Mouse (Mus musculus) spleen, adult 2 months (tissue): ENCODE results near the gene Pinlyp. TPM values are rescaled to one million over a fixed set of nuclear protein-coding genes. Genes with fewer than 3 reads are reported as not detected.

Source experiments
- DNase-seq, 2 experiments: peaks; one replicate each; pipeline versions ENCODE4 v3.0.0 to v3.0.0-alpha.2; 2012 to 2021; ENCODE audit warnings: low spot score in 2 of 2, low read depth in 1 of 2
- H3K27ac ChIP-seq: fragments of 200-500 bp; 2 replicates; pipeline ENCODE4 v1.5.1; 2012; ENCODE audit warnings: low read length, inconsistent platforms; ENCODE audit not compliant: insufficient read depth
- H3K27me3 ChIP-seq: fragments of 200-500 bp; 2 replicates; pipeline ENCODE4 v1.6.1; 2012; ENCODE audit warnings: mild to moderate bottlenecking, moderate library complexity, low read length, inconsistent platforms; ENCODE audit not compliant: control insufficient read depth, insufficient read depth
- H3K36me3 ChIP-seq: fragments of 200-500 bp; 2 replicates; pipeline ENCODE4 v1.6.1; 2012; ENCODE audit warnings: mild to moderate bottlenecking, low read length, inconsistent platforms; ENCODE audit not compliant: control insufficient read depth, insufficient read depth
- H3K4me1 ChIP-seq: fragments of 200-500 bp; 2 replicates; pipeline ENCODE4 v1.6.1; 2011; ENCODE audit warnings: inconsistent platforms; ENCODE audit not compliant: control insufficient read depth, insufficient read depth, insufficient read length
- H3K4me3 ChIP-seq: fragments of 200-500 bp; 2 replicates; pipeline ENCODE4 v1.5.1; 2011; ENCODE audit warnings: mild to moderate bottlenecking, inconsistent platforms; ENCODE audit not compliant: insufficient read depth, insufficient read length; ENCODE audit errors: extremely low read depth
- CTCF ChIP-seq: fragments of 200-500 bp; IDR thresholded peaks from 2 replicates; pipeline ENCODE4 v1.5.1; 2011; ENCODE audit warnings: mild to moderate bottlenecking, inconsistent platforms; ENCODE audit not compliant: insufficient read depth, insufficient read length, insufficient replicate concordance; ENCODE audit errors: extremely low read depth
- POLR2A ChIP-seq: fragments of 200-500 bp; IDR thresholded peaks from 2 replicates; pipeline ENCODE4 v1.6.1; 2011; ENCODE audit warnings: low read depth, low read length, inconsistent platforms
- WGBS: fragments of 180-500 bp; shearing (Covaris S2); methylation state at CpG from one replicate; pipeline ENCODE4 v1.1.7; 2018; 5-methylcytosine and 5-hydroxymethylcytosine counted together
- polyA plus RNA-seq: library from polyadenylated mRNA; depleted of rRNA; stranded (reverse); fragments of >200 nt; gene quantifications from 2 replicates; pipeline ENCODE4 v1.2.3, GENCODE M21; 2012

Gene Pinlyp
- polyA plus RNA-seq, 1 experiment, result 0.23 TPM

GRCm38 (mm10) chr7:24534301-24534700, 11.6 kb downstream of the Pinlyp start:
- DNase-seq, result no peak
- Histone ChIP-seq H3K4me3 (no peak overlapping the region), H3K36me3 (peaks cover 20% of the 10 kb centered on the region), H3K27me3 (no peaks in the 10 kb centered on the region), H3K4me1 (no peaks in the 10 kb centered on the region), H3K27ac (no peak overlapping the region)
- no peak for TF ChIP-seq CTCF
- no peak for TF ChIP-seq POLR2A
- 94% methylated on average over 19 of the region's 19 CpGs for WGBS

- H3K4me3 ChIP-seq, result no peak overlapping the region
These were observed 12.1 kb downstream of the Pinlyp start for GRCm38 (mm10) chr7:24533806-24534205.

GRCm38 (mm10) chr7:24533031-24533571, 12.8 kb downstream of the Pinlyp start:
- TF ChIP-seq POLR2A, result no peak
- TF ChIP-seq CTCF, result no peak
- H3K27me3 ChIP-seq, result no peaks in the 10 kb centered on the region
- no peak overlapping the region for H3K27ac ChIP-seq
- DNase-seq, result no peak
- WGBS, result 98% methylated on average over 28 of the region's 28 CpGs
- H3K4me1 ChIP-seq, result no peaks in the 10 kb centered on the region
- H3K4me3 ChIP-seq, result no peak overlapping the region
- peaks cover 20% of the 10 kb centered on the region for H3K36me3 ChIP-seq

More at GRCm38 (mm10) chr7:24533806-24534205, 12.1 kb downstream of the Pinlyp start:
- WGBS, result 97% methylated on average over 42 of the region's 42 CpGs
- TF ChIP-seq POLR2A (no peak), CTCF (no peak)
- Histone ChIP-seq H3K4me1 (no peaks in the 10 kb centered on the region), H3K36me3 (peaks cover 20% of the 10 kb centered on the region), H3K27ac (no peak overlapping the region), H3K27me3 (no peaks in the 10 kb centered on the region)
- peak in 1 of 2 experiments; percentile 4 for DNase-seq

DNA sequence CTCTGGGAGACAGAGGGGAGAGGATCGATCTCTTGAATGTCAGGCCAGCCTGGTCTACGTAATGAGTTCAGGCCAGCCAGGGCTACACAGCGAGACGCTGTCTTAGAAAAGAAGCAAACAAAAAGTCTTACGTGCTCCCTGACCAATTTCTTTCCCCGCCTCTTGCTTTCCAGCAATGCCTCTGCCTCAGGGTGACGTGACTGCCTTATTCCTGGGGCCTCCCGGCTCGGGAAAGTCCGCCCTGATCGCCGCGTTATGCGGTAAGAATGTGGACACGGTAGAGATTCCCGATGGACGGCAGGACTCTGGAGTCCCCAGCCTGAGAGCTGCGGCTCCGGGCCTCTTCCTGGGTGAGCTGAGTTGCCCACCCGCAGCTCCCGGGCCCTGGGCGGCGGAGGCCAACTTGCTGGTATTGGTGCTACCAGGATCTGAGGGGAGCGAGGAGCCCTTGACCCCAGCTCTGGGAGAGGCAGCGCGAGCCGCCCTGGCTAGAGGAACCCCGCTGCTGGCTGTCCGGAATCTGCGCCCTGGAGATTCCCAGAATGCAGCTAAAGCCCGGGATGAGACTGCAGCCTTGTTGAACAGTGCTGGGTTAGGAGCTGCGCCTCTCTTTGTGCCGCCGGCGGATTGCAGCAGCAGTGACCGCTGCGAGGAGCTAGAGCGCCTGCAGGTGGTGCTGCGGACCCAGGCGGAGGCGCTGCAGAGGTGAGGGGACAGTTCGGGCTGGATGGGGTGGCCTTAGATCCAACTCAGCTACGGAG, 14.5 kb downstream of the Pinlyp start:
- no peaks in the 10 kb centered on the region for H3K4me1 ChIP-seq
- H3K4me3 ChIP-seq, result peak overlapping the region; percentile 75
- DNase-seq, result peak in 1 of 2 experiments; percentile 72
- H3K27ac ChIP-seq, result peak overlapping the region; percentile 84
- 2% methylated on average over 43 of the region's 43 CpGs for WGBS
- H3K36me3 ChIP-seq, result peaks cover 20% of the 10 kb centered on the region
- TF ChIP-seq CTCF (peak; percentile 78), POLR2A (no peak)
- no peaks in the 10 kb centered on the region for H3K27me3 ChIP-seq

- WGBS, result under 1% methylated on average over 44 of the region's 44 CpGs
- H3K27me3 ChIP-seq, result no peaks in the 10 kb centered on the region
- no peaks in the 10 kb centered on the region for H3K4me1 ChIP-seq
- H3K4me3 ChIP-seq, result peak within 1 kb of the TSS; percentile 75
- peak within 1 kb of the TSS; percentile 91 for H3K27ac ChIP-seq
- H3K36me3 ChIP-seq, result peaks cover 15% of the 10 kb centered on the region
- TF ChIP-seq CTCF, result no peak
- no peak for TF ChIP-seq POLR2A
- DNase-seq, result peak; percentile 99 to 100
These were observed 15.6 kb downstream of the Pinlyp start, which contains the start of gene Irgq for GRCm38 (mm10) chr7:24530062-24530931. TSS of gene Irgq (plus strand) at chr7:24530689.

DNA sequence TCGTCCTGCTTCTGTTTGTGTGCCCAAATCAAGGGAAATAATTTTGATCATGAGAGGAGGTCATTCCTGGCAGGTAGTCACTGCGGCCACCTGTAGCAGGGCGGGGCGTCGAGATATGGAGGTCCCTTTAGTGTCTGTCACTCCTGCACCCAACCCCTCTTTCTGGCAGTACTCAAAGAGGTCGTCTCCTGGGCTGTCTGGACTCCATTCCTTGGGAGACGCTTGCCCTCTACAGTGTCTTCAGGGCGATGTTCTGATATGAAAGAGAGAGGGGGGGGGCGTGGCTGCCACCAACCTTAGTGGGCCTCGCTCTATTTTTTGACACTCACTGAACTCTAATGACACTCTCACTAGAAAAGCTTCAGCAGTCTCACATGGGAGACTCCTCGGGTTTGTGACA, 16.3 kb downstream of the Pinlyp start:
- TF ChIP-seq POLR2A, result no peak
- Histone ChIP-seq H3K27me3 (no peaks in the 10 kb centered on the region), H3K36me3 (peaks cover 14% of the 10 kb centered on the region), H3K4me3 (peak overlapping the region; percentile 72; the same call in 1 of the 2 replicates), H3K4me1 (no peaks in the 10 kb centered on the region), H3K27ac (no peak overlapping the region)
- 48% methylated on average over 11 of the region's 11 CpGs for WGBS
- no peak for DNase-seq
